In the genomic region with DNA sequence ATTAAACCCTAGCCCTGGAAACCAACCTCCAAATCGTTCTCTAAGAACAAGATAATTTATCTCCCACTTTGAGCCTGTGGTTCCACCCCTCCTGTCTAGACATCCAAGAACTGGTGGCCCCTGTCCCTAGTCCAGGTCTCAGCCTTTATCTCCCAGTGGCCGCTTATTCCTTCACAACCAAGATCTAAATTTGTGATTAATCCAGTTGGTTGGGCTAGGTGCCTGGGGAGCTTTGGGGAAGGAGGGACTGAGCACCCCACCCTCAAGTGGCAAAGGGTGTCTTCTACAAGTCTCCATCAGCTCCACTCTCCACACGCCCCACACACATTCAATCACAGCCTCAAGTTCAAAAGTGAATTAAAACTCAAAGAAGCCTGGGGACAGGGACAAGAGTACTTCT, we compare ENCODE assay signal across 12 mouse cellular contexts. TPM values are rescaled to one million over a fixed set of nuclear protein-coding genes. Genes with fewer than 3 reads are reported as not detected.
DNase-seq lines count a peak whose midpoint lies in the region; ATAC-seq and TF ChIP-seq lines count a peak whose summit lies in the region.
"Had no signal": no experiment of that assay in that cellular context is flagged by ENCODE, and none has a peak within 500 bp of the region (broad histone marks: within the 10 kb centered on the region; RNA-seq: fewer than 3 reads in every experiment).

No protein-coding gene starts in this region.

- no peaks in the 10 kb centered on the region for H3K9me3 ChIP-seq in forebrain, embryonic 16.5 days (ENCODE audit: control insufficient read depth, low read length)
- no peaks in the 10 kb centered on the region for H3K9me3 ChIP-seq in midbrain, embryonic 12.5 days
- H3K9me3 ChIP-seq in heart, embryonic 11.5 days (replicated peaks; ENCODE audit: control insufficient read depth, low read length): no peaks in the 10 kb centered on the region

- H3K4me3 ChIP-seq in left cerebral cortex, adult 2 months: peak overlapping the region; percentile 71
- H3K4me3 ChIP-seq in forebrain, embryonic 16.5 days (replicated peaks; ENCODE audit: low read length): peak overlapping the region; percentile 74
- peak overlapping the region; percentile 55 for H3K4me3 ChIP-seq in midbrain, embryonic 12.5 days
- peak overlapping the region; percentile 74 for H3K4me3 ChIP-seq in olfactory bulb, adult 2 months (ENCODE audit: insufficient read depth, low read depth, low read length)
- no peak overlapping the region for H3K4me3 ChIP-seq in heart, embryonic 11.5 days (ENCODE audit: low read depth, low read length)

- H3K36me3 ChIP-seq in forebrain, embryonic 16.5 days (ENCODE audit: control insufficient read depth, insufficient read depth): no peaks in the 10 kb centered on the region
- H3K36me3 ChIP-seq in midbrain, embryonic 12.5 days: no peaks in the 10 kb centered on the region; the same call in 1 of the 2 replicates
- no peaks in the 10 kb centered on the region for H3K36me3 ChIP-seq in heart, embryonic 11.5 days (ENCODE audit: control insufficient read depth, insufficient read depth, low read length)

- WGBS in forebrain, embryonic 16.5 days: 2% methylated on average over 3 of the region's 3 CpGs
- 4% methylated on average over 3 of the region's 3 CpGs for WGBS in midbrain, embryonic 12.5 days
- 28% methylated on average over 3 of the region's 3 CpGs for WGBS in olfactory bulb, adult 2 months
- 6% methylated on average over 3 of the region's 3 CpGs for WGBS in heart, embryonic 11.5 days (ENCODE audit: insufficient replicate concordance)

- H3K4me1 ChIP-seq in forebrain, embryonic 16.5 days (replicated peaks; ENCODE audit: control insufficient read depth, insufficient read depth, low read length): peaks cover 57% of the 10 kb centered on the region
- peaks cover 79% of the 10 kb centered on the region for H3K4me1 ChIP-seq in midbrain, embryonic 12.5 days
- peaks cover 51% of the 10 kb centered on the region for H3K4me1 ChIP-seq in olfactory bulb, adult 2 months (ENCODE audit: control insufficient read depth, insufficient read depth, low read length)
- H3K4me1 ChIP-seq in heart, embryonic 11.5 days (ENCODE audit: control insufficient read depth, insufficient read depth, low read length): no peaks in the 10 kb centered on the region

- DNase-seq in left cerebral cortex, adult 2 months (ENCODE audit: extremely low spot score in 1 of 2, low spot score in 2 of 2): no peak
- DNase-seq in left cerebral cortex, adult 8-10 months (ENCODE audit: low spot score in 2 of 2): no peak
- DNase-seq in urinary bladder, postnatal 4 days (ENCODE audit: low spot score in 2 of 2): no peak
- DNase-seq: gastrocnemius, postnatal 25 days; heart, postnatal 10 days; kidney, adult 8-10 months; lung, embryonic 14.5 days had no signal

- H3K27ac ChIP-seq in left cerebral cortex, adult 2 months: peak overlapping the region; percentile 93
- H3K27ac ChIP-seq in forebrain, embryonic 16.5 days (ENCODE audit: low read length): peak overlapping the region; percentile 100
- H3K27ac ChIP-seq in midbrain, embryonic 12.5 days (replicated peaks): peak overlapping the region; percentile 96
- H3K27ac ChIP-seq in olfactory bulb, adult 2 months (ENCODE audit: insufficient read depth, low read depth, low read length): peak overlapping the region; percentile 98
- H3K27ac ChIP-seq in heart, embryonic 11.5 days (ENCODE audit: low read depth, low read length): no peak overlapping the region

- peak overlapping the region; percentile 67 for H3K4me2 ChIP-seq in forebrain, embryonic 16.5 days (ENCODE audit: low read length)
- peak overlapping the region; percentile 60 for H3K4me2 ChIP-seq in midbrain, embryonic 12.5 days (replicated peaks)
- no peak overlapping the region for H3K4me2 ChIP-seq in heart, embryonic 11.5 days
- H3K4me2 ChIP-seq: lung, embryonic 14.5 days had no signal

- no peaks in the 10 kb centered on the region for H3K27me3 ChIP-seq in forebrain, embryonic 16.5 days (replicated peaks; ENCODE audit: control insufficient read depth, insufficient read depth, low read length)
- peaks cover 99% of the 10 kb centered on the region for H3K27me3 ChIP-seq in midbrain, embryonic 12.5 days
- H3K27me3 ChIP-seq in heart, embryonic 11.5 days (ENCODE audit: control insufficient read depth, insufficient read depth, low read length): peaks cover 97% of the 10 kb centered on the region

- no peak; the same call in 1 of the 2 replicates for ATAC-seq in forebrain, embryonic 16.5 days
- ATAC-seq in midbrain, embryonic 12.5 days (ENCODE audit: low FRiP score, low read depth): peak; percentile 2; the same call in 1 of the 2 replicates
- no peak for ATAC-seq in heart, embryonic 11.5 days (replicated peaks; ENCODE audit: insufficient number of reproducible peaks, low FRiP score, low TSS enrichment)

- peak overlapping the region; percentile 100 for H3K9ac ChIP-seq in forebrain, embryonic 16.5 days (replicated peaks; ENCODE audit: low read depth, low read length)
- H3K9ac ChIP-seq in midbrain, embryonic 12.5 days (replicated peaks): peak overlapping the region; percentile 75
- no peak overlapping the region for H3K9ac ChIP-seq in heart, embryonic 11.5 days (ENCODE audit: low read depth, low read length)
- H3K9ac ChIP-seq: lung, embryonic 14.5 days had no signal

- no peak for TF ChIP-seq POLR2A in olfactory bulb, adult 2 months (IDR thresholded peaks at IDR 0.05; ENCODE audit: insufficient read depth, low read depth, low read length)

- no peak for TF ChIP-seq CTCF in left cerebral cortex, adult 2 months (IDR thresholded peaks at IDR 0.05)
- no peak for TF ChIP-seq CTCF in olfactory bulb, adult 2 months (IDR thresholded peaks at IDR 0.05; ENCODE audit: insufficient read depth, low read depth, low read length)

- intact Hi-C loops in left cerebral cortex, adult 2 months (cut with DNase I): no loop called here

RNA-seq across cellular contexts. Expression of a gene that starts 48.0 kb away (rescaled TPM):
- not detected for total RNA-seq in left cerebral cortex, adult 2 months (2021)
- total RNA-seq in left cerebral cortex, adult 8-10 months (2022): not detected
- not detected in 2 replicates for polyA plus RNA-seq in forebrain, embryonic 16.5 days (2015; fragmentation: Nextera tagmentation; extraction: Ambion mirVana)
- polyA plus RNA-seq in midbrain, embryonic 12.5 days (2016; fragmentation: Nextera tagmentation; extraction: Ambion mirVana): 0.26 TPM in 1 of 2 replicates, not detected in the other
- not detected in 2 replicates for polyA plus RNA-seq in olfactory bulb, adult 2 months (2012; ENCODE audit: insufficient read depth, insufficient read length, low replicate concordance, missing spikeins)
- polyA plus RNA-seq in heart, embryonic 11.5 days (2014; fragmentation: Nextera tagmentation; extraction: Ambion mirVana): 0.10 TPM in 1 of 2 replicates, not detected in the other
- total RNA-seq: gastrocnemius, postnatal 25 days; heart, postnatal 10 days; layer of hippocampus, postnatal 36 days had no signal
- polyA plus RNA-seq: lung, embryonic 14.5 days had no signal
